Mouse (Mus musculus) MEL (cell line): ENCODE data around the gene Slc35d1. TPM values are rescaled to one million over a fixed set of nuclear protein-coding genes. Genes with fewer than 3 reads are reported as not detected.

ENCODE experiments used
- DNase-seq: peaks from one replicate; pipeline ENCODE4 v3.0.0; 2011; ENCODE audit warnings: low read depth, low spot score
- H3K27ac ChIP-seq: 2 replicates; pipeline ENCODE4 v1.5.1; 2012; ENCODE audit warnings: low read depth, mild to moderate bottlenecking, control low read depth, low read length, moderate library complexity; ENCODE audit not compliant: control insufficient read depth
- H3K27me3 ChIP-seq, 2 experiments: fragments of 150-350 bp in 1 of 2; sonication (generic) in 1 of 2; 2 replicates each; pipeline ENCODE4 v1.6.1; 2012; ENCODE audit warnings: low read length in 2 of 2, mild to moderate bottlenecking in 2 of 2, improper control_type of control experiment in 1 of 2, moderate library complexity in 1 of 2; ENCODE audit not compliant: insufficient read depth in 2 of 2, control insufficient read depth in 1 of 2
- H3K36me3 ChIP-seq, 2 experiments: 2 replicates each; pipeline ENCODE4 v1.6.1; 2012 to 2014; ENCODE audit warnings: low read length in 2 of 2, improper control_type of control experiment in 1 of 2, inconsistent platforms in 1 of 2, mild to moderate bottlenecking in 1 of 2; ENCODE audit not compliant: insufficient read depth in 2 of 2, control insufficient read depth in 1 of 2
- H3K4me1 ChIP-seq, 2 experiments: fragments of 150-350 bp in 1 of 2; sonication (generic) in 1 of 2; 2 replicates each; pipeline ENCODE4 v1.6.1; 2012; ENCODE audit warnings: low read length in 2 of 2, improper control_type of control experiment in 1 of 2, mild to moderate bottlenecking in 1 of 2; ENCODE audit not compliant: insufficient read depth in 2 of 2, control insufficient read depth in 1 of 2
- H3K4me3 ChIP-seq, 2 experiments: fragments of 150-350 bp in 1 of 2; sonication (generic) in 1 of 2; 2 replicates each; pipeline ENCODE4 v1.5.1; 2012; ENCODE audit warnings: low read depth in 2 of 2, low read length in 2 of 2, mild to moderate bottlenecking in 2 of 2, moderate library complexity in 2 of 2, control low read depth in 1 of 2, improper control_type of control experiment in 1 of 2; ENCODE audit not compliant: control insufficient read depth in 1 of 2, insufficient read depth in 1 of 2
- H3K79me2 ChIP-seq: 2 replicates; pipeline ENCODE4 v1.6.1; 2012; ENCODE audit warnings: mild to moderate bottlenecking, low read length, moderate library complexity; ENCODE audit not compliant: control insufficient read depth, poor library complexity, insufficient read depth
- H3K9ac ChIP-seq: 2 replicates; pipeline ENCODE4 v1.6.1; 2012; ENCODE audit warnings: low read depth, mild to moderate bottlenecking, control low read depth, low read length, moderate library complexity; ENCODE audit not compliant: control insufficient read depth, poor library complexity, severe bottlenecking
- H3K9me3 ChIP-seq: fragments of 150-350 bp; sonication (generic); replicated peaks from 2 replicates; pipeline ENCODE4 v1.6.1; 2012; ENCODE audit warnings: mild to moderate bottlenecking, low read length, improper control_type of control experiment, moderate library complexity; ENCODE audit not compliant: insufficient read depth
- CHD2 ChIP-seq: IDR thresholded peaks from 2 replicates; pipeline ENCODE4 v1.6.1; 2011; ENCODE audit warnings: low read length, improper control_type of control experiment
- CTCF ChIP-seq, 3 experiments: IDR thresholded peaks in 2 of 3; conservative IDR thresholded peaks in 1 of 3; 2 replicates each; pipeline ENCODE4 v1.5.1; 2011 to 2012; ENCODE audit warnings: low read length in 3 of 3, low read depth in 2 of 3, mild to moderate bottlenecking in 2 of 3, improper control_type of control experiment in 1 of 3, inconsistent platforms in 1 of 3, mixed read lengths in 1 of 3, moderate library complexity in 1 of 3; ENCODE audit not compliant: control insufficient read depth in 1 of 3, insufficient read depth in 1 of 3, poor library complexity in 1 of 3, severe bottlenecking in 1 of 3
- E2F4 ChIP-seq: IDR thresholded peaks from 2 replicates; pipeline ENCODE4 v1.6.1; 2011; ENCODE audit warnings: low read depth, low read length, improper control_type of control experiment, borderline replicate concordance
- ELF1 ChIP-seq: IDR thresholded peaks from 2 replicates; pipeline ENCODE4 v1.6.1; 2014; ENCODE audit warnings: low read depth, mild to moderate bottlenecking, inconsistent platforms, low read length, improper control_type of control experiment, moderate library complexity
- EP300 ChIP-seq, 2 experiments: IDR thresholded peaks; 2 replicates each; pipeline ENCODE4 v1.6.1; 2011; ENCODE audit warnings: improper control_type of control experiment in 2 of 2, low read length in 2 of 2, low read depth in 1 of 2, mild to moderate bottlenecking in 1 of 2
- ETS1 ChIP-seq: IDR thresholded peaks from 2 replicates; pipeline ENCODE4 v1.6.1; 2012; ENCODE audit warnings: low read depth, mild to moderate bottlenecking, inconsistent platforms, low read length, improper control_type of control experiment, moderate library complexity
- GATA1 ChIP-seq: IDR thresholded peaks from 2 replicates; pipeline ENCODE4 v1.6.1; 2011; ENCODE audit warnings: low read depth, low read length, improper control_type of control experiment
- HCFC1 ChIP-seq: IDR thresholded peaks from 2 replicates; pipeline ENCODE4 v1.6.1; 2012; ENCODE audit warnings: low read depth, mild to moderate bottlenecking, inconsistent platforms, low read length, improper control_type of control experiment, moderate library complexity
- MAX ChIP-seq: IDR thresholded peaks from 2 replicates; pipeline ENCODE4 v1.6.1; 2011; ENCODE audit warnings: low read length, improper control_type of control experiment
- MAZ ChIP-seq: IDR thresholded peaks from 2 replicates; pipeline ENCODE4 v1.6.1; 2012; ENCODE audit warnings: low read depth, mild to moderate bottlenecking, inconsistent platforms, low read length, improper control_type of control experiment
- MXI1 ChIP-seq: IDR thresholded peaks from 2 replicates; pipeline ENCODE4 v1.6.1; 2011; ENCODE audit warnings: mild to moderate bottlenecking, low read depth, low read length, improper control_type of control experiment
- MYB ChIP-seq: IDR thresholded peaks from 2 replicates; pipeline ENCODE4 v1.6.1; 2011; ENCODE audit warnings: mild to moderate bottlenecking, low read depth, low read length, improper control_type of control experiment
- MYC ChIP-seq: IDR thresholded peaks from 2 replicates; pipeline ENCODE4 v1.6.1; 2011; ENCODE audit warnings: low read depth, mild to moderate bottlenecking, low read length, improper control_type of control experiment, moderate library complexity
- POLR2AphosphoS2 ChIP-seq: IDR thresholded peaks from 2 replicates; pipeline ENCODE4 v1.6.1; 2011; ENCODE audit warnings: low read length, improper control_type of control experiment
- RAD21 ChIP-seq: IDR thresholded peaks from 2 replicates; pipeline ENCODE4 v1.6.1; 2011; ENCODE audit warnings: mild to moderate bottlenecking, low read depth, low read length, improper control_type of control experiment
- SMC3 ChIP-seq: IDR thresholded peaks from 2 replicates; pipeline ENCODE4 v1.6.1; 2011; ENCODE audit warnings: low read depth, low read length, improper control_type of control experiment
- TAL1 ChIP-seq: IDR thresholded peaks from 2 replicates; pipeline ENCODE4 v1.6.1; 2012; ENCODE audit warnings: mild to moderate bottlenecking, inconsistent platforms, low read length, moderate library complexity, mixed read lengths
- TBP ChIP-seq: IDR thresholded peaks from 2 replicates; pipeline ENCODE4 v1.8.0; 2011; ENCODE audit warnings: low read depth, low read length, improper control_type of control experiment
- UBTF ChIP-seq: IDR thresholded peaks from 2 replicates; pipeline ENCODE4 v1.6.1; 2012; ENCODE audit warnings: low read depth, mild to moderate bottlenecking, inconsistent platforms, low read length, improper control_type of control experiment, moderate library complexity, borderline replicate concordance; ENCODE audit not compliant: insufficient read depth
- USF1 ChIP-seq: IDR thresholded peaks from 2 replicates; pipeline ENCODE4 v1.6.1; 2014; ENCODE audit warnings: low read depth, mild to moderate bottlenecking, inconsistent platforms, low read length, improper control_type of control experiment, moderate library complexity
- USF2 ChIP-seq, 2 experiments: IDR thresholded peaks; 2 replicates each; pipeline ENCODE4 v1.6.1; 2011 to 2012; ENCODE audit warnings: improper control_type of control experiment in 2 of 2, low read length in 2 of 2, borderline replicate concordance in 1 of 2, inconsistent platforms in 1 of 2, low read depth in 1 of 2, mild to moderate bottlenecking in 1 of 2; ENCODE audit not compliant: insufficient read depth in 1 of 2
- ZKSCAN1 ChIP-seq: IDR thresholded peaks from 2 replicates; pipeline ENCODE4 v1.6.1; 2012; ENCODE audit warnings: low read depth, mild to moderate bottlenecking, inconsistent platforms, low read length, improper control_type of control experiment, moderate library complexity
- ZMIZ1 ChIP-seq: IDR thresholded peaks from 2 replicates; pipeline ENCODE4 v1.6.1; 2012; ENCODE audit warnings: low read depth, mild to moderate bottlenecking, inconsistent platforms, low read length, improper control_type of control experiment, moderate library complexity
- ZNF384 ChIP-seq: IDR thresholded peaks from 2 replicates; pipeline ENCODE4 v1.6.1; 2012; ENCODE audit warnings: low read depth, mild to moderate bottlenecking, inconsistent platforms, low read length, improper control_type of control experiment
- polyA plus RNA-seq, 2 experiments: library from polyadenylated mRNA; stranded (reverse) in 1 of 2; unstranded in 1 of 2; fragments of >175 nt in 1 of 2; fragments of >200 nt in 1 of 2; gene quantifications; 2 replicates each; pipeline versions ENCODE4 v1.2.1 to v1.2.4; 2012; ENCODE audit warnings: low replicate concordance in 2 of 2, low read depth in 1 of 2; ENCODE audit not compliant: insufficient read length in 2 of 2, insufficient read depth in 1 of 2, missing spikeins in 1 of 2
- total RNA-seq: library from RNA; depleted of rRNA; stranded (reverse); fragments of 300-350 nt; gene quantifications from 2 replicates; pipeline ENCODE4 v1.2.3, GENCODE M21; 2012

Gene Slc35d1
- total and polyA plus RNA-seq, 3 experiments: 5.0 to 33.7 (median 10.0) TPM

DNA sequence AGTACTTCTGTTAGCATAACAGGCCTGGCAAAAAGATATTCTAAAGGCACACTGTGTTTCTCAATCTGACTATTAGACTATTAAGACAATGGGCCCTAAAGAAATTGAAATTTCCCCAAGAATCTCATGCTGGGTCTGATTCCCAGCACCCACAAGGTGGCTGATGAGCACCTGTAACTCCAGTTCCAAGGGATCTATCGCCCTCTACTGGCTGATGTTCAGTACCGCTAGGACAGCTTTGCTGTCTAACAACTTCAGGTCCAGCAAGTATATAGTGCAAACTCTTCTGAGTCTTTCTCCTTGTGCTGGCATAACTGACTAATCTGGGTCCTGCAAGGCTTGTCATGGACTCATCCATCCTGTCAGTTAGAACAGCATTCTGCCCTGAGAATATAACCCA is 22.5 kb downstream of the Slc35d1 start:
- no peaks in the 10 kb centered on the region for H3K4me1 ChIP-seq
- no peak overlapping the region for H3K4me3 ChIP-seq
- TF ChIP-seq TBP (no peak), SMC3 (peak; percentile 18; the same call in 1 of the 2 replicates), ELF1 (no peak), UBTF (no peak), GATA1 (no peak), MYB (no peak), ZMIZ1 (no peak), E2F4 (no peak), TAL1 (no peak), POLR2AphosphoS2 (no peak), USF2 (IDR thresholded peaks at IDR 0.05; ENCODE audit: borderline replicate concordance in 1 of 2, insufficient read depth in 1 of 2, low read depth in 1 of 2, low read length in 2 of 2) (no peak), HCFC1 (no peak), EP300 (IDR thresholded peaks at IDR 0.05; ENCODE audit: low read depth in 1 of 2, low read length in 2 of 2) (no peak), ZKSCAN1 (no peak), MXI1 (no peak), CHD2 (no peak), CTCF (IDR thresholded peaks at IDR 0.05 in 2 of 3, conservative IDR thresholded peaks at IDR 0.05 in 1 of 3; ENCODE audit: control insufficient read depth in 1 of 3, insufficient read depth in 1 of 3, low read depth in 2 of 3, low read length in 3 of 3, poor library complexity in 1 of 3, severe bottlenecking in 1 of 3) (peak; percentile 41 to 52 (median 45)), MAZ (no peak), MAX (no peak), ZNF384 (no peak), RAD21 (peak; percentile 36), USF1 (no peak), ETS1 (no peak), MYC (no peak)
- H3K9ac ChIP-seq: no peak overlapping the region
- no peaks in the 10 kb centered on the region for H3K9me3 ChIP-seq
- no peaks in the 10 kb centered on the region for H3K27me3 ChIP-seq
- H3K79me2 ChIP-seq: no peaks in the 10 kb centered on the region
- peaks cover 0 to 2% of the 10 kb centered on the region in 2 experiments; a peak in 2 of 4 replicates for H3K36me3 ChIP-seq
- H3K27ac ChIP-seq: no peak overlapping the region
- DNase-seq: peak; percentile 41
